Mouse (Mus musculus): ENCODE data around the gene Rrp7a. TPM values are rescaled to one million over a fixed set of nuclear protein-coding genes. Genes with fewer than 3 reads are reported as not detected.

The Rrp7a gene
- total and polyA plus RNA-seq, 3 experiments: 34.0 to 126 (median 73.2) TPM

GRCm38 (mm10) chr15:83157667-83158064 lies 35.1 kb upstream of the Rrp7a start:
- no peak overlapping the region for H3K4me3 ChIP-seq (ENCODE audit: low read depth, low read length)
- H3K36me3 ChIP-seq (replicated peaks): peaks cover 96% of the 10 kb centered on the region
- TF ChIP-seq POLR2AphosphoS5 (IDR thresholded peaks at IDR 0.05; ENCODE audit: insufficient replicate concordance, low read depth, low read length) (no peak), GATA1 (IDR thresholded peaks at IDR 0.05; ENCODE audit: borderline replicate concordance, low read length) (no peak), GATA2 (IDR thresholded peaks at IDR 0.05; ENCODE audit: borderline replicate concordance, low read depth, low read length) (no peak), TAL1 (conservative IDR thresholded peaks at IDR 0.05; ENCODE audit: low read depth, low read length) (no peak), CTCF (IDR thresholded peaks at IDR 0.05; ENCODE audit: low read depth, low read length) (no peak)
- no peaks in the 10 kb centered on the region for H3K9me3 ChIP-seq (replicated peaks)
- H3K27me3 ChIP-seq (ENCODE audit: insufficient read depth, low read length): no peaks in the 10 kb centered on the region
- peaks cover 59% of the 10 kb centered on the region for H3K4me1 ChIP-seq (ENCODE audit: insufficient read depth, low read depth, low read length)
- no peak for ATAC-seq (ENCODE audit: extremely low read depth, insufficient number of reproducible peaks, low FRiP score, poor library complexity, severe bottlenecking)
- no peak for DNase-seq (ENCODE audit: low spot score)

- peaks cover 56% of the 10 kb centered on the region for H3K4me1 ChIP-seq (ENCODE audit: insufficient read depth, low read depth, low read length)
- ATAC-seq (ENCODE audit: extremely low read depth, insufficient number of reproducible peaks, low FRiP score, poor library complexity, severe bottlenecking) (no peak; the same call in 1 of the 2 replicates), DNase-seq (ENCODE audit: low spot score) (peak; percentile 64)
- H3K36me3 ChIP-seq (replicated peaks): peaks cover 93% of the 10 kb centered on the region
- H3K4me3 ChIP-seq (ENCODE audit: low read depth, low read length): no peak overlapping the region
- no peaks in the 10 kb centered on the region for H3K27me3 ChIP-seq (ENCODE audit: insufficient read depth, low read length)
- no peaks in the 10 kb centered on the region for H3K9me3 ChIP-seq (replicated peaks)
- TF ChIP-seq CTCF (IDR thresholded peaks at IDR 0.05; ENCODE audit: low read depth, low read length) (peak; percentile 86), TAL1 (conservative IDR thresholded peaks at IDR 0.05; ENCODE audit: low read depth, low read length) (no peak), POLR2AphosphoS5 (IDR thresholded peaks at IDR 0.05; ENCODE audit: insufficient replicate concordance, low read depth, low read length) (no peak), GATA2 (IDR thresholded peaks at IDR 0.05; ENCODE audit: borderline replicate concordance, low read depth, low read length) (no peak), GATA1 (IDR thresholded peaks at IDR 0.05; ENCODE audit: borderline replicate concordance, low read length) (no peak)
Observed at GRCm38 (mm10) chr15:83156929-83157666, 34.5 kb upstream of the Rrp7a start.

- peaks cover 87% of the 10 kb centered on the region for H3K36me3 ChIP-seq (replicated peaks)
- no peak for ATAC-seq (ENCODE audit: extremely low read depth, insufficient number of reproducible peaks, low FRiP score, poor library complexity, severe bottlenecking)
- no peak for TF ChIP-seq GATA2 (IDR thresholded peaks at IDR 0.05; ENCODE audit: borderline replicate concordance, low read depth, low read length)
- no peak for TF ChIP-seq GATA1 (IDR thresholded peaks at IDR 0.05; ENCODE audit: borderline replicate concordance, low read length)
- TF ChIP-seq POLR2AphosphoS5 (IDR thresholded peaks at IDR 0.05; ENCODE audit: insufficient replicate concordance, low read depth, low read length): no peak
- no peak for TF ChIP-seq TAL1 (conservative IDR thresholded peaks at IDR 0.05; ENCODE audit: low read depth, low read length)
- no peak for TF ChIP-seq CTCF (IDR thresholded peaks at IDR 0.05; ENCODE audit: low read depth, low read length)
Observed at GRCm38 (mm10) chr15:83155672-83156419, 33.2 kb upstream of the Rrp7a start.

GRCm38 (mm10) chr15:83154309-83154708 lies 31.7 kb upstream of the Rrp7a start:
- Histone ChIP-seq H3K4me1 (ENCODE audit: insufficient read depth, low read depth, low read length) (peaks cover 44% of the 10 kb centered on the region), H3K36me3 (replicated peaks) (peaks cover 74% of the 10 kb centered on the region), H3K27me3 (ENCODE audit: insufficient read depth, low read length) (no peaks in the 10 kb centered on the region), H3K4me3 (ENCODE audit: low read depth, low read length) (no peak overlapping the region), H3K9me3 (replicated peaks) (no peaks in the 10 kb centered on the region)
- TF ChIP-seq TAL1 (conservative IDR thresholded peaks at IDR 0.05; ENCODE audit: low read depth, low read length) (no peak), CTCF (IDR thresholded peaks at IDR 0.05; ENCODE audit: low read depth, low read length) (no peak), GATA1 (IDR thresholded peaks at IDR 0.05; ENCODE audit: borderline replicate concordance, low read length) (no peak), GATA2 (IDR thresholded peaks at IDR 0.05; ENCODE audit: borderline replicate concordance, low read depth, low read length) (no peak), POLR2AphosphoS5 (IDR thresholded peaks at IDR 0.05; ENCODE audit: insufficient replicate concordance, low read depth, low read length) (no peak)
- ATAC-seq (ENCODE audit: extremely low read depth, insufficient number of reproducible peaks, low FRiP score, poor library complexity, severe bottlenecking): no peak
- no peak for DNase-seq (ENCODE audit: low spot score)

More at GRCm38 (mm10) chr15:83155672-83156419, 33.2 kb upstream of the Rrp7a start:
- H3K27me3 ChIP-seq (ENCODE audit: insufficient read depth, low read length): no peaks in the 10 kb centered on the region
- no peak for DNase-seq (ENCODE audit: low spot score)
- no peaks in the 10 kb centered on the region for H3K9me3 ChIP-seq (replicated peaks)
- H3K4me3 ChIP-seq (ENCODE audit: low read depth, low read length): no peak overlapping the region
- H3K4me1 ChIP-seq (ENCODE audit: insufficient read depth, low read depth, low read length): peaks cover 47% of the 10 kb centered on the region

- no peak overlapping the region for H3K4me3 ChIP-seq (ENCODE audit: low read depth, low read length)
- peaks cover 45% of the 10 kb centered on the region for H3K4me1 ChIP-seq (ENCODE audit: insufficient read depth, low read depth, low read length)
- ATAC-seq (ENCODE audit: extremely low read depth, insufficient number of reproducible peaks, low FRiP score, poor library complexity, severe bottlenecking) (no peak), DNase-seq (ENCODE audit: low spot score) (no peak)
- peaks cover 62% of the 10 kb centered on the region for H3K36me3 ChIP-seq (replicated peaks)
- no peaks in the 10 kb centered on the region for H3K27me3 ChIP-seq (ENCODE audit: insufficient read depth, low read length)
- H3K9me3 ChIP-seq (replicated peaks): no peaks in the 10 kb centered on the region
- TF ChIP-seq TAL1 (conservative IDR thresholded peaks at IDR 0.05; ENCODE audit: low read depth, low read length) (no peak), POLR2AphosphoS5 (IDR thresholded peaks at IDR 0.05; ENCODE audit: insufficient replicate concordance, low read depth, low read length) (no peak), GATA1 (IDR thresholded peaks at IDR 0.05; ENCODE audit: borderline replicate concordance, low read length) (no peak), CTCF (IDR thresholded peaks at IDR 0.05; ENCODE audit: low read depth, low read length) (no peak), GATA2 (IDR thresholded peaks at IDR 0.05; ENCODE audit: borderline replicate concordance, low read depth, low read length) (no peak)
Observed at GRCm38 (mm10) chr15:83150694-83151093, 28.1 kb upstream of the Rrp7a start.

GRCm38 (mm10) chr15:83150073-83150442 lies 27.5 kb upstream of the Rrp7a start:
- peak; percentile 90; the same call in 1 of the 2 replicates for TF ChIP-seq POLR2AphosphoS5 (IDR thresholded peaks at IDR 0.05; ENCODE audit: insufficient replicate concordance, low read depth, low read length)
- no peak for TF ChIP-seq CTCF (IDR thresholded peaks at IDR 0.05; ENCODE audit: low read depth, low read length)
- peaks cover 46% of the 10 kb centered on the region for H3K4me1 ChIP-seq (ENCODE audit: insufficient read depth, low read depth, low read length)
- no peaks in the 10 kb centered on the region for H3K27me3 ChIP-seq (ENCODE audit: insufficient read depth, low read length)
- H3K36me3 ChIP-seq (replicated peaks): peaks cover 62% of the 10 kb centered on the region
- DNase-seq (ENCODE audit: low spot score): no peak
- no peaks in the 10 kb centered on the region for H3K9me3 ChIP-seq (replicated peaks)
- H3K4me3 ChIP-seq (ENCODE audit: low read depth, low read length): no peak overlapping the region; the same call in 1 of the 2 replicates
- ATAC-seq (ENCODE audit: extremely low read depth, insufficient number of reproducible peaks, low FRiP score, poor library complexity, severe bottlenecking): no peak
